In genomic region chr7:46609317-46609716, GRCm38 (mm10) we compare ENCODE assay signal across 21 mouse cellular contexts. TPM values are rescaled to one million over a fixed set of nuclear protein-coding genes. Genes with fewer than 3 reads are reported as not detected.
DNase-seq lines count a peak whose midpoint lies in the region; ATAC-seq and TF ChIP-seq lines count a peak whose summit lies in the region.
"Had no signal": no experiment of that assay in that cellular context is flagged by ENCODE, and none has a peak within 500 bp of the region (broad histone marks: within the 10 kb centered on the region; RNA-seq: fewer than 3 reads in every experiment).

No protein-coding gene starts in this region.

- H3K27me3 ChIP-seq in stomach, postnatal 0 days (ENCODE audit: control insufficient read depth, insufficient read depth, low read length), result no peaks in the 10 kb centered on the region
- H3K27me3 ChIP-seq: embryonic facial prominence, embryonic 12.5 days; forebrain, embryonic 12.5 days; heart, embryonic 15.5 days; hindbrain, embryonic 13.5 days; intestine, embryonic 15.5 days had no signal

- H3K4me2 ChIP-seq in stomach, postnatal 0 days (replicated peaks; ENCODE audit: low read depth), result no peak overlapping the region
- H3K4me2 ChIP-seq: embryonic facial prominence, embryonic 12.5 days; forebrain, embryonic 12.5 days; heart, embryonic 11.5 days; heart, embryonic 15.5 days; hindbrain, embryonic 13.5 days; intestine, embryonic 15.5 days had no signal

- no peak overlapping the region for H3K4me3 ChIP-seq in stomach, postnatal 0 days (ENCODE audit: low read depth, low read length)
- H3K4me3 ChIP-seq: embryonic facial prominence, embryonic 12.5 days; forebrain, embryonic 12.5 days; heart, adult 2 months; heart, embryonic 15.5 days; hindbrain, embryonic 13.5 days; intestine, embryonic 15.5 days had no signal

- H3K27ac ChIP-seq in stomach, postnatal 0 days (replicated peaks), result no peak overlapping the region
- H3K27ac ChIP-seq: embryonic facial prominence, embryonic 12.5 days; forebrain, embryonic 12.5 days; heart, adult 2 months; heart, embryonic 15.5 days; hindbrain, embryonic 13.5 days; hindbrain, postnatal 0 days; intestine, embryonic 15.5 days had no signal

- ATAC-seq in cerebellum, adult (ENCODE audit: insufficient number of reproducible peaks, low FRiP score, low TSS enrichment), result peak; percentile 29; the same call in 1 of the 2 replicates
- 0 out of 2 replicates have a peak, but pooled peaks have one; percentile 36 for ATAC-seq in stomach, postnatal 0 days (ENCODE audit: low FRiP score, low TSS enrichment)
- ATAC-seq: forebrain, postnatal 0 days; hindbrain, postnatal 0 days; intestine, embryonic 15.5 days had no signal

- TF ChIP-seq EP300 in stomach, postnatal 0 days (optimal IDR thresholded peaks at IDR 0.05), result no peak

- no peaks in the 10 kb centered on the region for H3K4me1 ChIP-seq in stomach, postnatal 0 days (replicated peaks; ENCODE audit: control insufficient read depth, insufficient read depth)
- H3K4me1 ChIP-seq: forebrain, embryonic 12.5 days; intestine, embryonic 15.5 days had no signal

- no peaks in the 10 kb centered on the region for H3K9me3 ChIP-seq in stomach, postnatal 0 days (ENCODE audit: control insufficient read depth, low read length)
- H3K9me3 ChIP-seq: embryonic facial prominence, embryonic 12.5 days; forebrain, embryonic 12.5 days; heart, embryonic 15.5 days; hindbrain, embryonic 13.5 days; intestine, embryonic 15.5 days had no signal

- no peak for TF ChIP-seq CTCF in stomach, postnatal 0 days (IDR thresholded peaks at IDR 0.05; ENCODE audit: low read depth)

- no peak overlapping the region for H3K9ac ChIP-seq in stomach, postnatal 0 days (ENCODE audit: low read length)
- H3K9ac ChIP-seq: embryonic facial prominence, embryonic 12.5 days; forebrain, embryonic 12.5 days; forebrain, postnatal 0 days; heart, embryonic 15.5 days; hindbrain, embryonic 13.5 days; intestine, embryonic 15.5 days had no signal

- peaks cover under 1% of the 10 kb centered on the region; the same call in 1 of the 2 replicates for H3K36me3 ChIP-seq in stomach, postnatal 0 days (ENCODE audit: control insufficient read depth, insufficient read depth, low read length)
- H3K36me3 ChIP-seq: embryonic facial prominence, embryonic 12.5 days; heart, embryonic 15.5 days; intestine, embryonic 15.5 days had no signal

- no peak for DNase-seq in cerebellum, postnatal 4 days (ENCODE audit: low spot score in 2 of 2)
- DNase-seq in cerebellum, adult 18-20 months, result peak; percentile 64 to 68
- DNase-seq in cerebellum, postnatal 25 days, result peak; percentile 50 to 69
- DNase-seq in stomach, postnatal 0 days (ENCODE audit: low spot score), result no peak
- DNase-seq in right cerebral cortex, adult 2 months (ENCODE audit: low spot score in 2 of 2), result no peak
- no peak for DNase-seq in kidney, adult 8-10 months
- DNase-seq: adrenal gland, adult 8-10 months; adrenal gland, postnatal 36 days; forebrain, postnatal 0 days; gastrocnemius, postnatal 14 days; heart, adult 2 months; heart, postnatal 14 days; kidney, adult 18-20 months had no signal

- WGBS in stomach, postnatal 0 days, result 69% methylated on average over 4 of the region's 4 CpGs

RNA-seq across cellular contexts. Expression of gene Sergef, which starts 30.3 kb away (rescaled TPM):
- 10.8 and 11.4 TPM in 2 replicates for polyA plus RNA-seq in stomach, postnatal 0 days (2015; fragmentation: Nextera tagmentation; extraction: Ambion mirVana)

Comparison
In these comparisons a context has a peak if more than half of its experiments do, and no peak if none do; other contexts are left out.
1. DNase-seq: peak in cerebellum, adult 18-20 months (2 of 2) and cerebellum, postnatal 25 days (2 of 2); none in cerebellum, postnatal 4 days (0 of 2), stomach, postnatal 0 days (single experiment), right cerebral cortex, adult 2 months (0 of 2) and kidney, adult 8-10 months (0 of 2).